Mouse (Mus musculus) CH12.LX (cell line): ENCODE measurements at regions not wholly inside any gene's neighbourhood (a gene's known extent, or its start where the extent isn't known, plus 50 kb on each side); places are given as distances from the start of the nearest gene placed in this dataset.

Experiments used
- DNase-seq: peaks from one replicate; pipeline ENCODE4 v3.0.0-alpha.2; 2013; ENCODE audit errors: extremely low read depth
- H3K27ac ChIP-seq: 2 replicates; pipeline ENCODE4 v1.5.1; 2012; ENCODE audit warnings: low read depth, mild to moderate bottlenecking, control low read depth, moderate library complexity; ENCODE audit not compliant: insufficient read depth
- H3K27me3 ChIP-seq: replicated peaks from 2 replicates; pipeline ENCODE3; 2012; ENCODE audit warnings: inconsistent platforms
- H3K36me3 ChIP-seq, 2 experiments: replicated peaks in 1 of 2; 2 replicates each; pipeline versions ENCODE3 to v1.6.1; 2012; ENCODE audit warnings: inconsistent platforms in 1 of 2, low read length in 1 of 2, mild to moderate bottlenecking in 1 of 2, mixed read lengths in 1 of 2, moderate library complexity in 1 of 2; ENCODE audit not compliant: control insufficient read depth in 1 of 2, insufficient read depth in 1 of 2
- H3K4me1 ChIP-seq, 2 experiments: 2 replicates each; pipeline ENCODE4 v1.6.1; 2012; ENCODE audit warnings: inconsistent platforms in 1 of 2, moderate library complexity in 1 of 2; ENCODE audit not compliant: insufficient read depth in 2 of 2, control insufficient read depth in 1 of 2
- H3K4me2 ChIP-seq: 2 replicates; pipeline ENCODE4 v1.6.1; 2012; ENCODE audit warnings: low read depth, mild to moderate bottlenecking, control low read depth; ENCODE audit not compliant: poor library complexity, insufficient read depth, severe bottlenecking
- H3K4me3 ChIP-seq, 3 experiments: fragments of 150-350 bp in 1 of 3; sonication (generic) in 1 of 3; replicated peaks in 1 of 3; 2 replicates each; pipeline versions ENCODE3 to v1.5.1; 2011 to 2012; ENCODE audit warnings: low read depth in 2 of 3, low read length in 2 of 3, mild to moderate bottlenecking in 2 of 3, moderate library complexity in 2 of 3, control low read depth in 1 of 3, improper control_type of control experiment in 1 of 3, inconsistent platforms in 1 of 3, mixed read lengths in 1 of 3; ENCODE audit not compliant: poor library complexity in 1 of 3
- H3K79me2 ChIP-seq: replicated peaks from 2 replicates; pipeline ENCODE4 v1.6.1; 2012; ENCODE audit warnings: mild to moderate bottlenecking, moderate library complexity; ENCODE audit not compliant: control insufficient read depth, poor library complexity, insufficient read depth, severe bottlenecking; ENCODE audit errors: extremely low read depth
- H3K9ac ChIP-seq: 2 replicates; pipeline ENCODE4 v1.6.1; 2012; ENCODE audit warnings: low read depth, mild to moderate bottlenecking, control low read depth, moderate library complexity; ENCODE audit not compliant: insufficient read depth
- H3K9me3 ChIP-seq: replicated peaks from 2 replicates; pipeline ENCODE3; 2012; ENCODE audit warnings: low read length, inconsistent platforms, mixed read lengths
- CTCF ChIP-seq, 2 experiments: IDR thresholded peaks in 1 of 2; conservative IDR thresholded peaks in 1 of 2; 2 replicates each; pipeline ENCODE4 v1.5.1; 2011 to 2012; ENCODE audit warnings: low read depth in 2 of 2, low read length in 2 of 2, improper control_type of control experiment in 1 of 2, inconsistent platforms in 1 of 2, mild to moderate bottlenecking in 1 of 2, moderate library complexity in 1 of 2
- ELF1 ChIP-seq: IDR thresholded peaks from 2 replicates; pipeline ENCODE4 v1.6.1; 2014; ENCODE audit warnings: low read depth, mild to moderate bottlenecking, inconsistent platforms, low read length, improper control_type of control experiment
- GABPA ChIP-seq: IDR thresholded peaks from 2 replicates; pipeline ENCODE4 v1.6.1; 2012; ENCODE audit warnings: low read depth, low read length, improper control_type of control experiment, inconsistent platforms; ENCODE audit not compliant: insufficient replicate concordance
- HCFC1 ChIP-seq: IDR thresholded peaks from 2 replicates; pipeline ENCODE4 v1.6.1; 2012; ENCODE audit warnings: low read depth, mild to moderate bottlenecking, inconsistent platforms, low read length, improper control_type of control experiment
- KAT2A ChIP-seq: IDR thresholded peaks from 2 replicates; pipeline ENCODE4 v1.6.1; 2012; ENCODE audit warnings: low read length, improper control_type of control experiment, inconsistent platforms; ENCODE audit not compliant: insufficient replicate concordance
- MAX ChIP-seq: IDR thresholded peaks from 2 replicates; pipeline ENCODE4 v1.6.1; 2011; ENCODE audit warnings: low read length, improper control_type of control experiment
- MAZ ChIP-seq: IDR thresholded peaks from 2 replicates; pipeline ENCODE4 v1.6.1; 2012; ENCODE audit warnings: low read depth, mild to moderate bottlenecking, inconsistent platforms, low read length, improper control_type of control experiment, moderate library complexity
- MEF2A ChIP-seq: IDR thresholded peaks from 2 replicates; pipeline ENCODE4 v1.6.1; 2014; ENCODE audit warnings: low read depth, mild to moderate bottlenecking, inconsistent platforms, low read length, improper control_type of control experiment, borderline replicate concordance
- MYC ChIP-seq: IDR thresholded peaks from 2 replicates; pipeline ENCODE4 v1.6.1; 2011; ENCODE audit warnings: low read depth, mild to moderate bottlenecking, improper control_type of control experiment, low read length
- NRF1 ChIP-seq: IDR thresholded peaks from 2 replicates; pipeline ENCODE4 v1.6.1; 2014; ENCODE audit warnings: low read depth, mild to moderate bottlenecking, inconsistent platforms, low read length, improper control_type of control experiment, moderate library complexity
- POLR2A ChIP-seq: IDR thresholded peaks from 2 replicates; pipeline ENCODE4 v1.6.1; 2011; ENCODE audit warnings: low read depth, mild to moderate bottlenecking, improper control_type of control experiment, low read length
- RCOR1 ChIP-seq: conservative IDR thresholded peaks from 2 replicates; pipeline ENCODE4 v1.6.1; 2012; ENCODE audit warnings: low read depth, mild to moderate bottlenecking, inconsistent platforms, low read length, improper control_type of control experiment
- SMC3 ChIP-seq: IDR thresholded peaks from 2 replicates; pipeline ENCODE4 v1.6.1; 2011; ENCODE audit warnings: low read depth, low read length, improper control_type of control experiment
- ZC3H11A ChIP-seq: IDR thresholded peaks from 2 replicates; pipeline ENCODE4 v1.6.1; 2012; ENCODE audit warnings: low read depth, mild to moderate bottlenecking, inconsistent platforms, low read length, improper control_type of control experiment
- ZMIZ1 ChIP-seq: IDR thresholded peaks from 2 replicates; pipeline ENCODE4 v1.6.1; 2012; ENCODE audit warnings: low read depth, mild to moderate bottlenecking, inconsistent platforms, low read length, improper control_type of control experiment
- ZNF384 ChIP-seq: IDR thresholded peaks from 2 replicates; pipeline ENCODE4 v1.6.1; 2012; ENCODE audit warnings: low read depth, low read length, improper control_type of control experiment, inconsistent platforms
- dilution Hi-C: fragments of 300-500 bp; cut with MboI; formaldehyde crosslinking; loops from 2 replicates; pipeline ENCODE4 v1.14.3; 2020; ENCODE audit warnings: low sequenced_read_pairs; ENCODE audit not compliant: extremely low pct_unique_long_range_greater_than_20kb, extremely low pct_ligation_motif_present
- in situ Hi-C: fragments of 300-500 bp; cut with MboI; formaldehyde crosslinking; loops from 3 replicates; pipeline ENCODE4 v1.14.3; 2019; ENCODE audit warnings: low sequenced_read_pairs, low pct_ligation_motif_present, low pct_unique_long_range_greater_than_20kb, mixed read lengths

GRCm38 (mm10) chr8:127944955-127945498 is 413.4 kb upstream of the Nrp1 start (continued):
- TF ChIP-seq GABPA, result no peak
- TF ChIP-seq RCOR1, result peak; percentile 63; the same call in 1 of the 2 replicates
- no peak for TF ChIP-seq NRF1
- 0 out of 2 replicates have a peak, but pooled peaks have one; percentile 12 for TF ChIP-seq ELF1
- no peak for TF ChIP-seq POLR2A
- TF ChIP-seq MAZ, result peak; percentile 51; the same call in 1 of the 2 replicates
- no peak for TF ChIP-seq CTCF (conservative IDR thresholded peaks at IDR 0.05 in 1 of 2, IDR thresholded peaks at IDR 0.05 in 1 of 2; ENCODE audit: low read depth in 2 of 2, low read length in 2 of 2)
- 0 out of 2 replicates have a peak, but pooled peaks have one; percentile 20 for TF ChIP-seq HCFC1
- TF ChIP-seq, all 38 proteins: peak for 17

DNA sequence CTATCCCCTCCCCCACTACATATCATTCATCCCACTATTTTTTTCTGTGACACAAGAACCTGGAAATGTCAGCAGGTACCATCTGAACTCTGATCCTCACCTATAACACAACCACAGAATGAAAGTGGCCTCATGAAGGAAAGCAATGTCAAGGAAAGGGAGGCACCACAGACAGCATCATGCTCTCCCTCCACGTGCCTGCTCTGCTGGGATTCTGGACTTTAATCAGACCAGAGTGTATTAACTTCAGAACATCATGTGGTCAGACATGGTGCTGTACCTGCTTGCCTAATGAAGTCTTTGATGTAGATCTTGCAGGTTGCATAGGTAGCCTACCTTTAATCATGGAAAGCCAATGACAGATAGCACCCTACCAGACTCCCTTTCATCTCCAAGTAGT is 400.8 kb upstream of the Nrp1 start:
- peaks cover 3 to 20% of the 10 kb centered on the region in 2 experiments; a peak in 3 of 4 replicates for H3K4me1 ChIP-seq
- H3K79me2 ChIP-seq, result no peaks in the 10 kb centered on the region
- no peak overlapping the region for H3K27ac ChIP-seq
- no peaks in the 10 kb centered on the region for H3K36me3 ChIP-seq
- H3K4me2 ChIP-seq, result no peak overlapping the region
- in situ Hi-C loops (loop anchor here (25.0 kb wide), 1 partner anchor 405 kb away; the partner anchor contains the start of gene Nrp1), dilution Hi-C loops (no loop called here)
- DNase-seq, result no peak
- no peaks in the 10 kb centered on the region for H3K27me3 ChIP-seq
- TF ChIP-seq ZMIZ1 (no peak), SMC3 (no peak), ZNF384 (no peak), ELF1 (no peak), HCFC1 (no peak), KAT2A (no peak), ZC3H11A (no peak), MYC (no peak), MAX (no peak)
- H3K9me3 ChIP-seq, result no peaks in the 10 kb centered on the region
- H3K4me3 ChIP-seq, result no peak overlapping the region
- no peak overlapping the region for H3K9ac ChIP-seq

- DNase-seq, result peak; percentile 45
- no peak overlapping the region for H3K9ac ChIP-seq
- in situ Hi-C loops (loop anchor here (25.0 kb wide), 1 partner anchor 404 kb away; the partner anchor contains the start of gene Nrp1), dilution Hi-C loops (no loop called here)
- H3K36me3 ChIP-seq, result no peaks in the 10 kb centered on the region
- no peak overlapping the region for H3K27ac ChIP-seq
- H3K4me1 ChIP-seq, result peaks cover 3 to 22% of the 10 kb centered on the region in 2 experiments; a peak in 3 of 4 replicates
- H3K79me2 ChIP-seq, result no peaks in the 10 kb centered on the region
- H3K4me3 ChIP-seq, result no peak overlapping the region
- H3K9me3 ChIP-seq, result no peaks in the 10 kb centered on the region
- no peaks in the 10 kb centered on the region for H3K27me3 ChIP-seq
- TF ChIP-seq MAX, result peak; percentile 50; the same call in 1 of the 2 replicates
- no peak for TF ChIP-seq MEF2A
- no peak overlapping the region for H3K4me2 ChIP-seq
Observed at GRCm38 (mm10) chr8:127958351-127959044, 399.9 kb upstream of the Nrp1 start.
